Mouse (Mus musculus) hindbrain, embryonic 14.5 days (tissue): ENCODE measurements around the gene Pigf. TPM values are rescaled to one million over a fixed set of nuclear protein-coding genes. Genes with fewer than 3 reads are reported as not detected.

Experiments used
- ATAC-seq: fragments of 200-750 bp; cut with Nextera tagmentation; 2 replicates; pipeline ENCODE4 v1.8.0; 2017; ENCODE audit warnings: moderate number of reproducible peaks, mild to moderate bottlenecking, moderate TSS enrichment, moderate library complexity; ENCODE audit not compliant: low FRiP score
- DNase-seq: peaks from one replicate; pipeline ENCODE4 v3.0.0-alpha.2; 2015; ENCODE audit warnings: low spot score
- H3K27ac ChIP-seq: fragments of 300-500 bp; sonication (generic); 2 replicates; pipeline ENCODE4 v1.5.1; 2014; ENCODE audit warnings: mild to moderate bottlenecking, moderate library complexity
- H3K27me3 ChIP-seq: fragments of 300-500 bp; sonication (generic); 2 replicates; pipeline ENCODE4 v1.6.1; 2014; ENCODE audit warnings: mild to moderate bottlenecking, low read length, mixed read lengths; ENCODE audit not compliant: control insufficient read depth, insufficient read depth
- H3K36me3 ChIP-seq: fragments of 300-500 bp; sonication (generic); replicated peaks from 2 replicates; pipeline ENCODE4 v1.6.1; 2014; ENCODE audit not compliant: control insufficient read depth, insufficient read depth
- H3K4me1 ChIP-seq: fragments of 300-500 bp; sonication (generic); replicated peaks from 2 replicates; pipeline ENCODE4 v1.6.1; 2014; ENCODE audit warnings: antibody characterized with exemption, low read length, mixed read lengths; ENCODE audit not compliant: control insufficient read depth, insufficient read depth
- H3K4me2 ChIP-seq: fragments of 300-500 bp; sonication (generic); replicated peaks from 2 replicates; pipeline ENCODE4 v1.6.1; 2014; ENCODE audit warnings: mild to moderate bottlenecking, moderate library complexity
- H3K4me3 ChIP-seq: fragments of 300-500 bp; sonication (generic); replicated peaks from 2 replicates; pipeline ENCODE4 v1.5.1; 2014; ENCODE audit warnings: mild to moderate bottlenecking, low read length
- H3K9ac ChIP-seq: fragments of 300-500 bp; sonication (generic); 2 replicates; pipeline ENCODE4 v1.6.1; 2014
- H3K9me3 ChIP-seq: fragments of 300-500 bp; sonication (generic); 2 replicates; pipeline ENCODE4 v1.6.1; 2016; ENCODE audit warnings: low read length; ENCODE audit not compliant: control insufficient read depth
- WGBS: fragments of 180-500 bp; shearing (Covaris S2); extraction: QIAGEN DNeasy Blood & Tissue Kit; methylation state at CpG from one replicate; pipeline ENCODE4 v1.1.7; 2014; 5-methylcytosine and 5-hydroxymethylcytosine counted together
- polyA plus RNA-seq: library from polyadenylated mRNA; unstranded; fragments of >200 nt; fragmentation: Nextera tagmentation; extraction: Ambion mirVana; gene quantifications from 2 replicates; pipeline ENCODE4 v1.2.1, GENCODE M21; 2014

Gene Pigf
- polyA plus RNA-seq, 1 experiment from 2014 or later, result 35.5 TPM

- H3K9me3 ChIP-seq, result no peaks in the 10 kb centered on the region
- no peak overlapping the region for H3K4me2 ChIP-seq
- no peak overlapping the region for H3K27ac ChIP-seq
- WGBS, result 51% methylated on average over 6 of the region's 6 CpGs
- no peak overlapping the region for H3K4me3 ChIP-seq
- ATAC-seq (peak; percentile 41; the same call in 1 of the 2 replicates), DNase-seq (no peak)
- H3K4me1 ChIP-seq, result peaks cover 15% of the 10 kb centered on the region
- no peaks in the 10 kb centered on the region for H3K27me3 ChIP-seq
- H3K9ac ChIP-seq, result no peak overlapping the region
- no peaks in the 10 kb centered on the region for H3K36me3 ChIP-seq
These were observed 36.5 kb downstream of the Pigf start for GRCm38 (mm10) chr17:86988601-86989184.

GRCm38 (mm10) chr17:86988161-86988560, 37.0 kb downstream of the Pigf start:
- Histone ChIP-seq H3K4me2 (no peak overlapping the region), H3K36me3 (no peaks in the 10 kb centered on the region), H3K27me3 (no peaks in the 10 kb centered on the region), H3K9me3 (no peaks in the 10 kb centered on the region), H3K27ac (no peak overlapping the region), H3K4me3 (no peak overlapping the region), H3K9ac (no peak overlapping the region), H3K4me1 (peaks cover 15% of the 10 kb centered on the region)
- DNase-seq (no peak), ATAC-seq (no peak)
- 81% methylated on average over 5 of the region's 5 CpGs for WGBS

- no peak for ATAC-seq
- Histone ChIP-seq H3K9me3 (no peaks in the 10 kb centered on the region), H3K4me3 (no peak overlapping the region), H3K4me1 (peaks cover 15% of the 10 kb centered on the region), H3K27me3 (no peaks in the 10 kb centered on the region), H3K4me2 (no peak overlapping the region), H3K36me3 (no peaks in the 10 kb centered on the region), H3K9ac (no peak overlapping the region), H3K27ac (peak overlapping the region; percentile 12)
- WGBS, result 37% methylated on average over 17 of the region's 17 CpGs
- no peak for DNase-seq
These were observed 38.6 kb downstream of the Pigf start for GRCm38 (mm10) chr17:86986449-86987138.

GRCm38 (mm10) chr17:86982497-86982896, 42.7 kb downstream of the Pigf start:
- Histone ChIP-seq H3K27ac (no peak overlapping the region), H3K9me3 (no peaks in the 10 kb centered on the region), H3K4me3 (no peak overlapping the region), H3K36me3 (no peaks in the 10 kb centered on the region), H3K9ac (no peak overlapping the region), H3K4me1 (peaks cover 15% of the 10 kb centered on the region), H3K4me2 (no peak overlapping the region), H3K27me3 (no peaks in the 10 kb centered on the region)
- no peak for DNase-seq
- ATAC-seq, result no peak
- 72% methylated on average over 9 of the region's 9 CpGs for WGBS

DNA sequence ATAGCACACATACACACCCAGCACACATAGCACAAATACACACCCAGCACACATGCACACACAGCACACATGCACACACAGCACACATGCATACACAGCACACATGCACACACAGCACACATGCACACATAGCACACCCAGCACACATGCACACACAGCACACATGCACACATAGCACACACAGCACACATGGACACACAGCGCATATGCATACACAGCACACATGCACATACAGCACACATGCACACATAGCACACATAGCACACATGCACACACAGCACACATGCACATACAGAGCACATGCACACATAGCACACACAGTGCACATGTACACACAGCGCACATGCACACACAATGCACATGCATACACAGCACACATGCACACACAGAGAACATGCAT, 43.5 kb downstream of the Pigf start:
- 100% methylated on average over 2 of the region's 2 CpGs for WGBS
- H3K27ac ChIP-seq, result no peak overlapping the region
- no peaks in the 10 kb centered on the region for H3K36me3 ChIP-seq
- no peak overlapping the region for H3K4me2 ChIP-seq
- no peaks in the 10 kb centered on the region for H3K9me3 ChIP-seq
- no peak overlapping the region for H3K4me3 ChIP-seq
- ATAC-seq (no peak), DNase-seq (no peak)
- H3K9ac ChIP-seq, result no peak overlapping the region
- peaks cover 10% of the 10 kb centered on the region for H3K4me1 ChIP-seq
- H3K27me3 ChIP-seq, result no peaks in the 10 kb centered on the region

- Histone ChIP-seq H3K27ac (no peak overlapping the region), H3K36me3 (no peaks in the 10 kb centered on the region; the same call in 1 of the 2 replicates), H3K9me3 (no peaks in the 10 kb centered on the region), H3K9ac (no peak overlapping the region), H3K27me3 (no peaks in the 10 kb centered on the region), H3K4me3 (no peak overlapping the region), H3K4me2 (no peak overlapping the region), H3K4me1 (peaks cover 5% of the 10 kb centered on the region; the same call in 1 of the 2 replicates)
- DNase-seq, result no peak
- ATAC-seq, result no peak
- WGBS, result 94% methylated on average over 1 of the region's 1 CpGs
These were observed 44.0 kb downstream of the Pigf start for GRCm38 (mm10) chr17:86981205-86981604.

DNA sequence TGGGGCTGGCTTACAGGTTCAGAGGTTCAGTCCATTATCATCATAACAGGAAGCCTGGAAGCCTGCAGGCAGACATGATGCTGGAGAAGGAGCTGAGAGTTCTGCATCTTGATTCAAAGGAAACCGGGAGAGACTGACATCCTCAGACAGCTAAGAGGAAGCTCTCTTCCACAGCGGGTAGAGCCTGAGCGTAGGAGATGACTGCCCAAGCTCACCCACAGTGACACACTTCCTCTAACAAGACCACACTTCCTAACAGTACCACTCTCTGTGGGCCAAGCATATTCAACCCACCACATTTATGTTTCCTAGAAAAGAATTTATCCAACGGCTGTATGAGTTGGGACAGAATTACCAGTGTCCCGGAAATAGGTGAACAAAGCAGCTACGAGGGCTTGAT, 46.7 kb downstream of the Pigf start:
- Histone ChIP-seq H3K9ac (no peak overlapping the region), H3K4me1 (no peaks in the 10 kb centered on the region), H3K36me3 (no peaks in the 10 kb centered on the region; the same call in 1 of the 2 replicates), H3K27ac (no peak overlapping the region), H3K4me2 (no peak overlapping the region), H3K4me3 (no peak overlapping the region), H3K27me3 (no peaks in the 10 kb centered on the region), H3K9me3 (no peaks in the 10 kb centered on the region)
- DNase-seq (no peak), ATAC-seq (no peak)
- WGBS, result 91% methylated on average over 6 of the region's 6 CpGs

GRCm38 (mm10) chr17:86976387-86976786, 48.8 kb downstream of the Pigf start:
- no peak overlapping the region for H3K4me2 ChIP-seq
- H3K27me3 ChIP-seq, result no peaks in the 10 kb centered on the region
- no peak for DNase-seq
- no peaks in the 10 kb centered on the region; the same call in 1 of the 2 replicates for H3K36me3 ChIP-seq
- no peak overlapping the region for H3K9ac ChIP-seq
- no peak for ATAC-seq
- no peak overlapping the region for H3K4me3 ChIP-seq
- H3K27ac ChIP-seq, result no peak overlapping the region
- 83% methylated on average over 10 of the region's 10 CpGs for WGBS
- no peaks in the 10 kb centered on the region for H3K9me3 ChIP-seq
- no peaks in the 10 kb centered on the region for H3K4me1 ChIP-seq

DNA sequence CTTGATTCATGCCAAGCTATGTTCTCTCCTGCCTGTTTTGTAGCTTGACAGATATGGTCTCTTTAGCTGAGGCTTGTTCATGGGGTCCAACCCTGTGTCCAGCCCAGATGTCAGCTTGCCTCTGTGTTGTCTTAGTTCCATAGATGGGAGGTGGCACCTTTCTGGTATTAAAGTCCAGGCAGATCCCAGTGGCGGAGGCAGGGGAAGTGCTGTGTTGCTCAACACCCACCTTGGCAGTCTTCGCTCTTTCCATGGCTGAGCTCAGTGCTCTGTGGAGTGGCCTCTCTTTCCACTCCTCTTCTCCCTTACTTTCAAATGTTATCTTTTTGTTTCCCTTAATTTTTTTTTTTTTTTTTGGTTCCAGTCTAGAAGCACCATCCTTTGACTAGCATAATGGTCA, 52.1 kb downstream of the Pigf start:
- Histone ChIP-seq H3K27ac (no peak overlapping the region), H3K4me3 (no peak overlapping the region), H3K36me3 (no peaks in the 10 kb centered on the region; the same call in 1 of the 2 replicates), H3K4me1 (no peaks in the 10 kb centered on the region), H3K4me2 (no peak overlapping the region), H3K9me3 (no peaks in the 10 kb centered on the region), H3K9ac (no peak overlapping the region), H3K27me3 (no peaks in the 10 kb centered on the region)
- WGBS, result 94% methylated on average over 2 of the region's 2 CpGs
- ATAC-seq (no peak), DNase-seq (no peak)
